Mouse (Mus musculus) forebrain, embryonic 11.5 days (tissue): ENCODE results near the gene Ppp6r1. TPM values are rescaled to one million over a fixed set of nuclear protein-coding genes. Genes with fewer than 3 reads are reported as not detected.

Experiments
- ATAC-seq: fragments of 200-750 bp; cut with Nextera tagmentation; replicated peaks from 2 replicates; pipeline ENCODE4 v1.8.0; 2017; ENCODE audit warnings: moderate TSS enrichment; ENCODE audit not compliant: low FRiP score
- DNase-seq: peaks from one replicate; pipeline ENCODE4 v3.0.0-alpha.2; 2017; ENCODE audit warnings: low spot score
- H3K27ac ChIP-seq: fragments of 300-500 bp; sonication (generic); 2 replicates; pipeline ENCODE4 v1.5.1; 2014; ENCODE audit warnings: low read depth, low read length
- H3K27me3 ChIP-seq: fragments of 300-500 bp; sonication (generic); 2 replicates; pipeline ENCODE4 v1.6.1; 2014; ENCODE audit warnings: mild to moderate bottlenecking, low read length, mixed read lengths; ENCODE audit not compliant: control insufficient read depth, insufficient read depth
- H3K36me3 ChIP-seq: fragments of 300-500 bp; sonication (generic); 2 replicates; pipeline ENCODE4 v1.6.1; 2014; ENCODE audit warnings: mild to moderate bottlenecking, low read length, moderate library complexity, mixed read lengths; ENCODE audit not compliant: control insufficient read depth, insufficient read depth
- H3K4me1 ChIP-seq: fragments of 300-500 bp; sonication (generic); replicated peaks from 2 replicates; pipeline ENCODE4 v1.6.1; 2014; ENCODE audit warnings: low read length, mixed read lengths; ENCODE audit not compliant: control insufficient read depth, insufficient read depth
- H3K4me2 ChIP-seq: fragments of 300-500 bp; sonication (generic); 2 replicates; pipeline ENCODE4 v1.6.1; 2014; ENCODE audit warnings: low read depth, mild to moderate bottlenecking, low read length, moderate library complexity, mixed read lengths; ENCODE audit not compliant: severe bottlenecking
- H3K4me3 ChIP-seq: fragments of 300-500 bp; sonication (generic); 2 replicates; pipeline ENCODE4 v1.5.1; 2014; ENCODE audit warnings: low read depth, low read length
- H3K9ac ChIP-seq: fragments of 300-500 bp; sonication (generic); 2 replicates; pipeline ENCODE4 v1.6.1; 2014; ENCODE audit warnings: low read length
- H3K9me3 ChIP-seq: fragments of 300-500 bp; sonication (generic); 2 replicates; pipeline ENCODE4 v1.6.1; 2016; ENCODE audit warnings: low read length, mixed read lengths; ENCODE audit not compliant: control insufficient read depth
- WGBS: fragments of 180-500 bp; shearing (Covaris S2); extraction: QIAGEN DNeasy Blood & Tissue Kit; methylation state at CpG from one replicate; pipeline ENCODE4 v1.1.7; 2014; 5-methylcytosine and 5-hydroxymethylcytosine counted together
- polyA plus RNA-seq: library from polyadenylated mRNA; unstranded; fragments of >200 nt; fragmentation: Nextera tagmentation; extraction: Ambion mirVana; gene quantifications from 2 replicates; pipeline ENCODE4 v1.2.1, GENCODE M21; 2014

The Ppp6r1 gene
- polyA plus RNA-seq, 1 experiment from 2014 or later, result 7.1 TPM

DNA sequence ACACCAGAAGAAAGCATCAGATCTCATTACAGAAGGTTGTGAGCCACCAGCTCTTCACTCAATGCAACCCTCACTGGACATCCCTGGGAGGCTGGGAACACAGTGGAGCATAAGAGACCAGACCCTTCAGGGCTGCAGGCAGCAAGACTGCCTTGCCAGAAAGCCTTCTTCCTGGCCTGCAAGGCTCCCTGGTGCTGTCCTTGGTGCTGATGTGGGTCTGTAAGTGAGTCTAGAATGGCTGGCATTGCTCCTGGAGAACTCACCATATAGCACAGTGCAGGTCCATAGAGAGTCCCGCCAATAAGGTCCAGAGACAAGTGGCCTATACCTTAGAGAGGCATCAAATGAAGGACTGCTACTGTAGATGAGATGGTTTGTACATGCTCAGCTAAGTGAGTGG, 38.8 kb downstream of the Ppp6r1 start:
- Histone ChIP-seq H3K4me3 (no peak overlapping the region), H3K27ac (no peak overlapping the region), H3K36me3 (no peaks in the 10 kb centered on the region), H3K9ac (no peak overlapping the region), H3K9me3 (no peaks in the 10 kb centered on the region), H3K4me1 (no peaks in the 10 kb centered on the region), H3K27me3 (no peaks in the 10 kb centered on the region), H3K4me2 (no peak overlapping the region)
- no peak for ATAC-seq
- DNase-seq, result peak; percentile 71
- WGBS, result 44% methylated on average over 1 of the region's 1 CpGs

DNA sequence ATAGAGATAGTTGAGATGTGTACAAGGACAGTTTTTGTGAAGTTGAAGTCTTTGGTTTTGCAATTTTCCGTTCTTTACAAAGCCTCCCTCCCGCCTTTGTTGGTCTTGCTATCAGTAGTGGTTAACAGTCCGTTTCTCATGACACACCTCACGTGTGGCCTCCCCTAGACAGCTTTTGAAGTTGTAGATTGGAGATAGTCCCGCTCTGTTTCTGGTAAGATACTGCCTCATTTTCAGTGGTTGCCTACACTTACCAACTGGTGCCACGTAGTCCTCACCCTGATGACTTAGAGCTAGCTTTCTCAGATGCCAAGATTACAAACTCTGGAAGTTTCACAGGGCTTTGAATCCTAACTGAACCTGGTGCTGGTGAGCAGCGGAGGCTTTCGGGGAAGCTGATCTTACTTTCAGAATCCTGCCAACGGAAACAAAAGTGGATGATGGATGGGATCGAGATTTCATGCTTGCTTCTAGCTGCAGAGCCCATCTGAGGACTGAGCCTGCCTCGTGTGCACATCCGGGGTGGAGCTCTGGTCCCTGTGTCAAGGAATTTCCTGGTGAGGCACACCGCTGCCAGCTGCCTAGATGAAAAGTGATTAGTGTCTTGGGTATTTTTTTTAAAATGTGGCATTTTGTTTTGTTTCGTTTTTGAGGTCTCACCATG, 44.9 kb downstream of the Ppp6r1 start:
- Histone ChIP-seq H3K9me3 (no peaks in the 10 kb centered on the region), H3K9ac (no peak overlapping the region), H3K4me1 (no peaks in the 10 kb centered on the region), H3K27me3 (no peaks in the 10 kb centered on the region), H3K4me3 (no peak overlapping the region), H3K4me2 (no peak overlapping the region), H3K27ac (no peak overlapping the region), H3K36me3 (no peaks in the 10 kb centered on the region)
- ATAC-seq (no peak), DNase-seq (no peak)
- WGBS, result 84% methylated on average over 14 of the region's 14 CpGs

DNA sequence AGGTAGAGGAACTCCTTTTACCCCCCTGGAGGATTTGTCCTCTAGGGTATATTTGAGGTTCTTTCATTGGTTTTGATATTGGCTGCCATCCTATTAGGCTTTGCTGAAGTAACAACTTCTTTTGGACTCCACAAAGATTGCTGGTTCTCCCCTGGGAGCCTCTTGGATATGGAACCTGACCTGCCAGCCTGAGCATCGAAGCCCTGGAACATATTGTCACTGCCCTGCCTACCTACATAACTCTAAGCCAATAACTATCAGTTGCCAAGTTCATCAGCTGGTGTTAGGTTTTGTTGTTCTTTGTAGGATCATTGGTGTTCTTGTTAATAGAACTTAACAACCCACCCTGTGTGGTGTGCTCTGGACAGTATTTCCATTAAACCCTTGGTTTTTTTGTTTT, 45.9 kb downstream of the Ppp6r1 start:
- Histone ChIP-seq H3K9me3 (no peaks in the 10 kb centered on the region), H3K27ac (no peak overlapping the region), H3K4me2 (no peak overlapping the region), H3K4me1 (no peaks in the 10 kb centered on the region), H3K9ac (no peak overlapping the region), H3K27me3 (no peaks in the 10 kb centered on the region), H3K36me3 (no peaks in the 10 kb centered on the region), H3K4me3 (no peak overlapping the region)
- ATAC-seq (no peak), DNase-seq (no peak)
- 69% methylated on average over 1 of the region's 1 CpGs for WGBS

DNA sequence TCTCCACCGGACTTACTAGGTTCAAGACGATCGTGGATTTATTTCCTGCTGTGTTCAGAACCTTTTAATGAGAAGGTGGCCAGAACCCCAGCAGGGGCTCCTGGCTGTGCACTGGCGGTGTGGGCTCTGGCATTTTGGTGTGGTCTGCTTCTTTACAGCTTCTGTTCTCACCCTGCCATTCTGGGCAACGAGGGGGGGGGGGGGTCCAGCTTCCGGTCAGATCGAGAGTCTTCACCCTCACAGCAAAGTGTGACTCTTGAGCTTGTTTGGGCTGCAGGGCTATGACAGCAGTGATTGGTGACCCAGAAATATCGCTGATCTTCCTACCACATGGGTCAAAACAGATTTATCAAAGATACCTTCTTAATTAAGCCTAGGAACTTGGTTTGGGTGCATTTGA, 46.4 kb downstream of the Ppp6r1 start:
- no peaks in the 10 kb centered on the region for H3K27me3 ChIP-seq
- H3K4me2 ChIP-seq, result no peak overlapping the region
- H3K9me3 ChIP-seq, result no peaks in the 10 kb centered on the region
- WGBS, result 63% methylated on average over 8 of the region's 8 CpGs
- no peak overlapping the region for H3K4me3 ChIP-seq
- no peak for ATAC-seq
- H3K36me3 ChIP-seq, result no peaks in the 10 kb centered on the region
- H3K4me1 ChIP-seq, result no peaks in the 10 kb centered on the region
- DNase-seq, result no peak
- no peak overlapping the region for H3K9ac ChIP-seq
- no peak overlapping the region for H3K27ac ChIP-seq

DNA sequence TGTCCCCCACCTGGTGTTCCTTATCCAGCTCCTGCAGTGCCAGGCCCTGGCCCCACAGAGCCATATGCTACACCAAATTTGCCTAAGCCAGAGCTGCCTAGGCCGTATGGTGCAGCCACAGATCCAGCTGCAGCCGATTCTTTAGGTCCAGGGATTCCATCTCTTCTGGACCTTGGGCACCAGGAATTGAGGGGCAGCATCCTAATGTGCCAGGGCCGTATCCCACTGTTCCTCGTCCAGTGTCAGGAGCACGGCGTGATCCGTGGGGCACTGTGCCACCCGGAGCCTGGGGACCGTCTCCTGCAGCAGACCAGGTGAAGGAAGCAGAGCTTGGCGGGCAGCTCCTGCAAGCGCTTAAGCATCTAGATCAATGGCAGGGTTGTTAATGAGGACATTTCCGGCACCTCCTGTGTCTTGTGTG, 46.9 kb downstream of the Ppp6r1 start:
- Histone ChIP-seq H3K27ac (no peak overlapping the region), H3K4me1 (no peaks in the 10 kb centered on the region), H3K4me2 (no peak overlapping the region), H3K27me3 (no peaks in the 10 kb centered on the region), H3K9me3 (no peaks in the 10 kb centered on the region), H3K4me3 (no peak overlapping the region), H3K9ac (no peak overlapping the region), H3K36me3 (no peaks in the 10 kb centered on the region)
- DNase-seq (no peak), ATAC-seq (no peak)
- WGBS, result 84% methylated on average over 12 of the region's 12 CpGs

DNA sequence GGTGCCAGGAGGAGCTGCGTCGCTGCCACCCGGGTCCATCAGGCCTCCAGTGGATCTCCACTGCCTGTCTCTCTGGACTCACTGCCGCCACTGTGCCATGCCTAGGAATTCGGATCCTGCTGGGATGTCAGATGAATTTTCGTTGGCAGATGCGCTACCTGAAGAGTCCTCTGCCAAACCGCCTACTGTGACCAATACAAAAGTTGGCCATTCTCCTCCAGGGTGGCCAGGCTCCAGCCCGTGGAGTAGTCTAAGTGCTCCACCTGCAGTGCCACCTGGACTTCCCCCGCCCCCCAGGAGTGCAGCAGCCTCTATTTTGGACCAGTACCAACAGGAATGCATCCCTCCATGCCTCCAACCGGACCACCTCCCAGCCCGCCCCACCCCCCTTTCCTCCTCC, 47.3 kb downstream of the Ppp6r1 start:
- no peak overlapping the region for H3K4me3 ChIP-seq
- no peaks in the 10 kb centered on the region for H3K36me3 ChIP-seq
- WGBS, result 88% methylated on average over 12 of the region's 12 CpGs
- no peak overlapping the region for H3K9ac ChIP-seq
- no peak overlapping the region for H3K27ac ChIP-seq
- no peak for ATAC-seq
- H3K4me2 ChIP-seq, result no peak overlapping the region
- no peaks in the 10 kb centered on the region for H3K4me1 ChIP-seq
- DNase-seq, result no peak
- no peaks in the 10 kb centered on the region for H3K27me3 ChIP-seq
- H3K9me3 ChIP-seq, result no peaks in the 10 kb centered on the region

DNA sequence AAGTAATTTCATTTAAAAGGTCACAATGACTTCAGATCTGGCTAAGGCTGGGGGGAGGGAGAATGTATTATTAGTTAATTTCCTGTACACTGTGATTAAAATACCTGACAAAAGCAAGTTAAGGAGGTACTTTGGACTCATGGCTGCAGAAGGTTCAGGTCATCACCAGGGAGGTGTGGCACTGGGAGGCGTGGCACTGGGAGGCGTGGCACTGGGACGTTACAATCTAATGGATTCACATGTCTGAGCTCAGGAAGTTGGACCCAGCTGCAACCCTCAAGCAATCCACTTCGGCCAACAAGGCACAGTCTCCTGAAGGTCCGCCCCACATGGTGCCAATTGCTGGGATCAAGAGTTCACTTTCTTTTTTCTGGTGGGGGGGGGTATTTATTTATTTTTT, 50.8 kb downstream of the Ppp6r1 start:
- no peak overlapping the region for H3K9ac ChIP-seq
- no peaks in the 10 kb centered on the region for H3K36me3 ChIP-seq
- no peak for DNase-seq
- ATAC-seq, result no peak
- H3K27ac ChIP-seq, result no peak overlapping the region
- H3K4me2 ChIP-seq, result no peak overlapping the region
- H3K27me3 ChIP-seq, result no peaks in the 10 kb centered on the region
- no peaks in the 10 kb centered on the region for H3K9me3 ChIP-seq
- H3K4me1 ChIP-seq, result no peaks in the 10 kb centered on the region
- WGBS, result 65% methylated on average over 5 of the region's 5 CpGs
- no peak overlapping the region for H3K4me3 ChIP-seq

DNA sequence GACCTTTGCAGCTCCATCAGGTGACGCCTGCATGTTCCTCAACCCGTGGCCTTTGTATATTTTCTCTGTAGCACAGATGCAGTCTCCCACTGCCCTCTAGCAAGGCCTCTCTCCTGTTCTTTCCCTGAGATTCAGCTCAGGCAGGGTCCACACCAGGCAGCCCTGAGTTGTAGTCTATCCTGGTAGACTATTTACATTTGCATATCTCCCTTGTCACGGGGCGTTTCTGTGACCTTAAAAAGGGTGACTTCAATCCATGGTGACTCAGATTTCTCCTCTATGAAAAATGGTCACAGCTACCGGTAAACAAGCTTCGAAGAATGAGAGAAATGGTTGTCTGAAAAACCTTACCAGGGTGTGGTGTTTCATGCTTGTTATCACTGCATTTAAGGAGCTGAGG, 54.9 kb downstream of the Ppp6r1 start, which contains the start of gene Ptprh:
Ptprh (minus strand) TSS at position 169 of the 400 bp plus-strand sequence.
- Histone ChIP-seq H3K36me3 (no peaks in the 10 kb centered on the region), H3K27ac (no peak within 1 kb of the TSS), H3K9me3 (no peaks in the 10 kb centered on the region), H3K4me3 (no peak within 1 kb of the TSS), H3K27me3 (no peaks in the 10 kb centered on the region), H3K9ac (no peak within 1 kb of the TSS), H3K4me2 (no peak within 1 kb of the TSS), H3K4me1 (no peaks in the 10 kb centered on the region)
- no peak for DNase-seq
- WGBS, result 82% methylated on average over 6 of the region's 6 CpGs
- no peak for ATAC-seq

DNA sequence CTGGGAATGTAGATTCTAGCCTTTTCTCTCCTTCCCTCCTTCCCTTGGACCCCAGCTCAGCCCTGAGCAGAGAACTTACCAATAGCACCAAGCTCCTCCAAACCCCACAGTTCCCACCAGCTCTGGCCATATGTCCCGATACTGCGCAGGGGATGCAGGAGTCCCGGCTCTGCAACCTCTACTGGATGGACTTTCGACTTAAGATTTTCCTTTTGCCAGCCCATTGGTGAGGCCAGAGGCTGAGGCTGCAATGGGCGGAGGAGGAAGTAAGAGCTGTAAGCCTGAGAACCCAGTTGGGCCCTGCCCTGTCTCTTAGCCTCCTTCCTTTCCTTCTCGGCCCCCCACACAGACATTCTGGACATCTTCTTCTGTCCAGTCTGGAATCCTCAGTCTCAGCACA, 55.9 kb downstream of the Ppp6r1 start:
- Histone ChIP-seq H3K4me1 (no peaks in the 10 kb centered on the region), H3K36me3 (no peaks in the 10 kb centered on the region), H3K27me3 (no peaks in the 10 kb centered on the region), H3K27ac (no peak overlapping the region), H3K9ac (no peak overlapping the region), H3K4me2 (no peak overlapping the region), H3K4me3 (no peak overlapping the region), H3K9me3 (no peaks in the 10 kb centered on the region)
- no peak for ATAC-seq
- no peak for DNase-seq
- WGBS, result 87% methylated on average over 6 of the region's 6 CpGs
